Mouse (Mus musculus) forebrain, postnatal 0 days (tissue): ENCODE data around the gene Ints7. TPM values are rescaled to one million over a fixed set of nuclear protein-coding genes. Genes with fewer than 3 reads are reported as not detected.

Experiments used
- ATAC-seq: fragments of 200-750 bp; cut with Nextera tagmentation; 2 replicates; pipeline ENCODE4 v1.8.0; 2017; ENCODE audit warnings: mild to moderate bottlenecking, moderate library complexity
- DNase-seq: peaks from one replicate; pipeline ENCODE4 v3.0.0-alpha.2; 2015
- H3K27ac ChIP-seq: fragments of 300-500 bp; sonication (generic); 2 replicates; pipeline ENCODE4 v1.5.1; 2014; ENCODE audit warnings: low read depth, mild to moderate bottlenecking, antibody characterized with exemption, low read length, moderate library complexity, mixed read lengths
- H3K27me3 ChIP-seq: fragments of 300-500 bp; sonication (generic); 2 replicates; pipeline ENCODE4 v1.6.1; 2014; ENCODE audit warnings: mild to moderate bottlenecking, low read length, mixed read lengths; ENCODE audit not compliant: insufficient read depth
- H3K36me3 ChIP-seq: fragments of 300-500 bp; sonication (generic); 2 replicates; pipeline ENCODE4 v1.6.1; 2014; ENCODE audit warnings: mild to moderate bottlenecking, moderate library complexity; ENCODE audit not compliant: insufficient read depth
- H3K4me1 ChIP-seq: fragments of 300-500 bp; sonication (generic); 2 replicates; pipeline ENCODE4 v1.6.1; 2014; ENCODE audit warnings: antibody characterized with exemption; ENCODE audit not compliant: insufficient read depth
- H3K4me2 ChIP-seq: fragments of 300-500 bp; sonication (generic); 2 replicates; pipeline ENCODE4 v1.6.1; 2014; ENCODE audit warnings: low read depth, mild to moderate bottlenecking, moderate library complexity
- H3K4me3 ChIP-seq: fragments of 300-500 bp; sonication (generic); 2 replicates; pipeline ENCODE4 v1.5.1; 2014; ENCODE audit warnings: low read depth, low read length, mixed read lengths
- H3K9ac ChIP-seq: fragments of 300-500 bp; sonication (generic); 2 replicates; pipeline ENCODE4 v1.6.1; 2014; ENCODE audit warnings: mild to moderate bottlenecking
- H3K9me3 ChIP-seq: fragments of 300-500 bp; sonication (generic); 2 replicates; pipeline ENCODE4 v1.6.1; 2016; ENCODE audit warnings: low read length
- CTCF ChIP-seq: sonication (generic); IDR thresholded peaks from 2 replicates; pipeline ENCODE4 v1.5.1; 2016; ENCODE audit warnings: antibody characterized with exemption, control low read depth, low read depth
- WGBS: fragments of 180-500 bp; shearing (Covaris S2); extraction: QIAGEN DNeasy Blood & Tissue Kit; methylation state at CpG from one replicate; pipeline ENCODE4 v1.1.7; 2014; 5-methylcytosine and 5-hydroxymethylcytosine counted together
- polyA plus RNA-seq: library from polyadenylated mRNA; unstranded; fragments of >200 nt; fragmentation: Nextera tagmentation; extraction: Ambion mirVana; gene quantifications from 2 replicates; pipeline ENCODE4 v1.2.1, GENCODE M21; 2015
- total RNA-seq: library from RNA; depleted of rRNA; stranded (reverse); fragments of >200 nt; gene quantifications from 2 replicates; pipeline ENCODE4 v1.2.3, GENCODE M21; 2014

Gene Ints7
- total and polyA plus RNA-seq, 2 experiments from 2014 or later = 27.9 to 47.8 TPM

GRCm38 (mm10) chr1:191599210-191599609 lies 23.8 kb downstream of the Ints7 start:
- H3K4me3 ChIP-seq = no peak overlapping the region
- ATAC-seq (no peak), DNase-seq (no peak)
- no peak for TF ChIP-seq CTCF
- no peaks in the 10 kb centered on the region for H3K27me3 ChIP-seq
- H3K9me3 ChIP-seq = no peaks in the 10 kb centered on the region
- no peaks in the 10 kb centered on the region for H3K4me1 ChIP-seq
- H3K36me3 ChIP-seq = peaks cover 38% of the 10 kb centered on the region
- H3K4me2 ChIP-seq = no peak overlapping the region
- H3K9ac ChIP-seq = no peak overlapping the region
- WGBS = 82% methylated on average over 5 of the region's 5 CpGs
- no peak overlapping the region for H3K27ac ChIP-seq

- peak; percentile 43 for DNase-seq
- WGBS = 57% methylated on average over 3 of the region's 3 CpGs
Measured at GRCm38 (mm10) chr1:191604690-191605089, 29.3 kb downstream of the Ints7 start.

GRCm38 (mm10) chr1:191609051-191609450 lies 33.6 kb downstream of the Ints7 start:
- WGBS = 95% methylated on average over 6 of the region's 6 CpGs
- ATAC-seq (no peak), DNase-seq (no peak)
- peaks cover 76% of the 10 kb centered on the region for H3K36me3 ChIP-seq
- H3K4me2 ChIP-seq = no peak overlapping the region
- H3K27ac ChIP-seq = no peak overlapping the region
- H3K4me1 ChIP-seq = no peaks in the 10 kb centered on the region
- H3K9ac ChIP-seq = no peak overlapping the region
- no peaks in the 10 kb centered on the region for H3K9me3 ChIP-seq
- no peak overlapping the region for H3K4me3 ChIP-seq
- no peaks in the 10 kb centered on the region for H3K27me3 ChIP-seq
- no peak for TF ChIP-seq CTCF

More at GRCm38 (mm10) chr1:191604690-191605089, 29.3 kb downstream of the Ints7 start:
- Histone ChIP-seq H3K4me3 (no peak overlapping the region), H3K4me1 (no peaks in the 10 kb centered on the region), H3K36me3 (peaks cover 50% of the 10 kb centered on the region), H3K9me3 (no peaks in the 10 kb centered on the region), H3K27me3 (no peaks in the 10 kb centered on the region), H3K27ac (no peak overlapping the region), H3K4me2 (no peak overlapping the region), H3K9ac (no peak overlapping the region)
- peak; percentile 66; the same call in 1 of the 2 replicates for ATAC-seq
- no peak for TF ChIP-seq CTCF

GRCm38 (mm10) chr1:191609578-191609977 lies 34.1 kb downstream of the Ints7 start:
- H3K4me3 ChIP-seq = no peak overlapping the region
- H3K27me3 ChIP-seq = no peaks in the 10 kb centered on the region
- H3K9ac ChIP-seq = no peak overlapping the region
- no peaks in the 10 kb centered on the region for H3K4me1 ChIP-seq
- H3K27ac ChIP-seq = no peak overlapping the region
- H3K36me3 ChIP-seq = peaks cover 82% of the 10 kb centered on the region
- WGBS = 91% methylated on average over 1 of the region's 1 CpGs
- H3K4me2 ChIP-seq = no peak overlapping the region
- TF ChIP-seq CTCF = no peak
- no peak for ATAC-seq
- no peaks in the 10 kb centered on the region for H3K9me3 ChIP-seq
- DNase-seq = no peak

- WGBS = 93% methylated on average over 7 of the region's 7 CpGs
- TF ChIP-seq CTCF = no peak
- no peak overlapping the region for H3K4me2 ChIP-seq
- H3K27ac ChIP-seq = no peak overlapping the region
- DNase-seq (no peak), ATAC-seq (no peak)
- no peaks in the 10 kb centered on the region for H3K27me3 ChIP-seq
- no peak overlapping the region for H3K4me3 ChIP-seq
- no peak overlapping the region for H3K9ac ChIP-seq
- peaks cover 81% of the 10 kb centered on the region for H3K36me3 ChIP-seq
- no peaks in the 10 kb centered on the region for H3K4me1 ChIP-seq
- H3K9me3 ChIP-seq = no peaks in the 10 kb centered on the region
Measured at GRCm38 (mm10) chr1:191610357-191610756, 34.9 kb downstream of the Ints7 start.

- Histone ChIP-seq H3K36me3 (peaks cover 83% of the 10 kb centered on the region), H3K9ac (no peak overlapping the region), H3K27me3 (no peaks in the 10 kb centered on the region), H3K4me3 (no peak overlapping the region), H3K27ac (no peak overlapping the region), H3K9me3 (no peaks in the 10 kb centered on the region), H3K4me1 (no peaks in the 10 kb centered on the region), H3K4me2 (no peak overlapping the region)
- DNase-seq = no peak
- TF ChIP-seq CTCF = no peak
- ATAC-seq = no peak
- 84% methylated on average over 9 of the region's 9 CpGs for WGBS
Measured at GRCm38 (mm10) chr1:191611686-191612085, 36.2 kb downstream of the Ints7 start.

- WGBS = 87% methylated on average over 16 of the region's 16 CpGs
- Histone ChIP-seq H3K36me3 (peaks cover 80% of the 10 kb centered on the region), H3K27ac (no peak overlapping the region)
Measured at GRCm38 (mm10) chr1:191612877-191613276, 37.4 kb downstream of the Ints7 start.

GRCm38 (mm10) chr1:191616245-191616644 lies 40.8 kb downstream of the Ints7 start:
- ATAC-seq (no peak), DNase-seq (no peak)
- H3K27me3 ChIP-seq = no peaks in the 10 kb centered on the region
- no peak overlapping the region for H3K27ac ChIP-seq
- H3K4me3 ChIP-seq = no peak overlapping the region
- no peaks in the 10 kb centered on the region for H3K4me1 ChIP-seq
- H3K9ac ChIP-seq = no peak overlapping the region
- TF ChIP-seq CTCF = no peak
- no peaks in the 10 kb centered on the region for H3K9me3 ChIP-seq
- peaks cover 85% of the 10 kb centered on the region for H3K36me3 ChIP-seq
- H3K4me2 ChIP-seq = no peak overlapping the region
- 64% methylated on average over 8 of the region's 8 CpGs for WGBS

More at GRCm38 (mm10) chr1:191612877-191613276, 37.4 kb downstream of the Ints7 start:
- ATAC-seq (no peak), DNase-seq (no peak)
- H3K9me3 ChIP-seq = no peaks in the 10 kb centered on the region
- H3K4me1 ChIP-seq = no peaks in the 10 kb centered on the region
- H3K9ac ChIP-seq = no peak overlapping the region
- no peak overlapping the region for H3K4me2 ChIP-seq
- TF ChIP-seq CTCF = no peak
- H3K4me3 ChIP-seq = no peak overlapping the region
- H3K27me3 ChIP-seq = no peaks in the 10 kb centered on the region
